Mouse (Mus musculus) cerebellum, adult 11-12 months (tissue): ENCODE measurements around the gene Enpep.

Experiments
- DNase-seq: peaks from one replicate; pipeline ENCODE4 v3.0.0; 2022

Enpep gene

GRCm38 (mm10) chr3:129311951-129312350 is 20.6 kb downstream of the Enpep start:
- no peak for DNase-seq

- DNase-seq, result no peak
Observed at GRCm38 (mm10) chr3:129309926-129310325, 22.6 kb downstream of the Enpep start.

GRCm38 (mm10) chr3:129308876-129309275 is 23.6 kb downstream of the Enpep start:
- no peak for DNase-seq

- DNase-seq, result no peak
Observed at GRCm38 (mm10) chr3:129308102-129308752, 24.3 kb downstream of the Enpep start.

- DNase-seq, result no peak
Observed at GRCm38 (mm10) chr3:129303941-129304340, 28.6 kb downstream of the Enpep start.

- no peak for DNase-seq
Observed at GRCm38 (mm10) chr3:129299874-129300273, 32.6 kb downstream of the Enpep start.

- no peak for DNase-seq
Observed at GRCm38 (mm10) chr3:129298606-129299005, 33.9 kb downstream of the Enpep start.

- no peak for DNase-seq
Observed at GRCm38 (mm10) chr3:129296994-129297393, 35.5 kb downstream of the Enpep start.

- DNase-seq, result no peak
Observed at GRCm38 (mm10) chr3:129295883-129296282, 36.6 kb downstream of the Enpep start.

- no peak for DNase-seq
Observed at GRCm38 (mm10) chr3:129289536-129289935, 43.0 kb downstream of the Enpep start.

- DNase-seq, result no peak
Observed at GRCm38 (mm10) chr3:129287140-129287539, 45.4 kb downstream of the Enpep start.

GRCm38 (mm10) chr3:129286426-129286825 is 46.1 kb downstream of the Enpep start:
- no peak for DNase-seq

GRCm38 (mm10) chr3:129284326-129284725 is 48.2 kb downstream of the Enpep start:
- no peak for DNase-seq

- DNase-seq, result no peak
Observed at GRCm38 (mm10) chr3:129279441-129279840, 53.1 kb downstream of the Enpep start.

GRCm38 (mm10) chr3:129273156-129273831 is 59.2 kb downstream of the Enpep start:
- no peak for DNase-seq

- no peak for DNase-seq
Observed at GRCm38 (mm10) chr3:129270044-129270443, 62.5 kb downstream of the Enpep start.

GRCm38 (mm10) chr3:129268886-129269683 is 63.4 kb downstream of the Enpep start:
- DNase-seq, result no peak

- no peak for DNase-seq
Observed at GRCm38 (mm10) chr3:129258497-129258896, 74.0 kb downstream of the Enpep start.

- no peak for DNase-seq
Observed at GRCm38 (mm10) chr3:129256766-129257165, 75.8 kb downstream of the Enpep start.

GRCm38 (mm10) chr3:129256283-129256682 is 76.2 kb downstream of the Enpep start:
- DNase-seq, result no peak

GRCm38 (mm10) chr3:129254246-129254645 is 78.3 kb downstream of the Enpep start:
- DNase-seq, result no peak

- DNase-seq, result no peak
Observed at GRCm38 (mm10) chr3:129250997-129251396, 81.5 kb downstream of the Enpep start.

GRCm38 (mm10) chr3:129238664-129239258 is 93.8 kb downstream of the Enpep start:
- DNase-seq, result no peak
